Mouse (Mus musculus): Measurements from ENCODE around the gene Pawr. TPM values are rescaled to one million over a fixed set of nuclear protein-coding genes. Genes with fewer than 3 reads are reported as not detected.

Gene Pawr
- polyA plus RNA-seq, 1 experiment from 2014 or later: 14.4 TPM

GRCm38 (mm10) chr10:108405076-108405475 lies 73.2 kb downstream of the Pawr start:
- H3K9ac ChIP-seq (ENCODE audit: low read length): no peak overlapping the region
- H3K4me2 ChIP-seq (ENCODE audit: low read depth, low read length): 0 out of 2 replicates have a peak overlapping the region, but pooled peaks have one; percentile 3
- no peaks in the 10 kb centered on the region for H3K27me3 ChIP-seq (ENCODE audit: control insufficient read depth, insufficient read depth, low read depth, low read length)
- H3K36me3 ChIP-seq (ENCODE audit: control insufficient read depth, insufficient read depth, low read length): no peaks in the 10 kb centered on the region
- peak overlapping the region; percentile 74 for H3K27ac ChIP-seq (ENCODE audit: low read length)
- 44% methylated on average over 8 of the region's 8 CpGs for WGBS
- no peak overlapping the region for H3K4me3 ChIP-seq (ENCODE audit: low read length)
- H3K9me3 ChIP-seq (ENCODE audit: control insufficient read depth, low read length): no peaks in the 10 kb centered on the region
- ATAC-seq (ENCODE audit: low read depth): no peak
- peaks cover 23% of the 10 kb centered on the region for H3K4me1 ChIP-seq (replicated peaks; ENCODE audit: control insufficient read depth, insufficient read depth, low read length)

- Histone ChIP-seq H3K9ac (ENCODE audit: low read length) (peak overlapping the region; percentile 35; the same call in 1 of the 2 replicates), H3K4me3 (ENCODE audit: low read length) (peak overlapping the region; percentile 12; the same call in 1 of the 2 replicates), H3K4me2 (ENCODE audit: low read depth, low read length) (peak overlapping the region; percentile 43), H3K9me3 (ENCODE audit: control insufficient read depth, low read length) (no peaks in the 10 kb centered on the region), H3K4me1 (replicated peaks; ENCODE audit: control insufficient read depth, insufficient read depth, low read length) (peaks cover 26% of the 10 kb centered on the region), H3K36me3 (ENCODE audit: control insufficient read depth, insufficient read depth, low read length) (no peaks in the 10 kb centered on the region), H3K27me3 (ENCODE audit: control insufficient read depth, insufficient read depth, low read depth, low read length) (no peaks in the 10 kb centered on the region), H3K27ac (ENCODE audit: low read length) (peak overlapping the region; percentile 94)
- ATAC-seq (ENCODE audit: low read depth): no peak
- WGBS: 26% methylated on average over 7 of the region's 7 CpGs
Measured at GRCm38 (mm10) chr10:108405931-108406330, 74.0 kb downstream of the Pawr start.

GRCm38 (mm10) chr10:108406798-108407754 lies 75.2 kb downstream of the Pawr start:
- ATAC-seq (ENCODE audit: low read depth): peak; percentile 45; the same call in 1 of the 2 replicates
- Histone ChIP-seq H3K4me1 (replicated peaks; ENCODE audit: control insufficient read depth, insufficient read depth, low read length) (peaks cover 26% of the 10 kb centered on the region), H3K27me3 (ENCODE audit: control insufficient read depth, insufficient read depth, low read depth, low read length) (no peaks in the 10 kb centered on the region), H3K4me2 (ENCODE audit: low read depth, low read length) (0 out of 2 replicates have a peak overlapping the region, but pooled peaks have one; percentile 1), H3K4me3 (ENCODE audit: low read length) (no peak overlapping the region), H3K27ac (ENCODE audit: low read length) (peak overlapping the region; percentile 94), H3K9ac (ENCODE audit: low read length) (no peak overlapping the region), H3K9me3 (ENCODE audit: control insufficient read depth, low read length) (no peaks in the 10 kb centered on the region), H3K36me3 (ENCODE audit: control insufficient read depth, insufficient read depth, low read length) (no peaks in the 10 kb centered on the region)
- 56% methylated on average over 12 of the region's 12 CpGs for WGBS

GRCm38 (mm10) chr10:108408025-108408424 lies 76.1 kb downstream of the Pawr start:
- no peak overlapping the region for H3K9ac ChIP-seq (ENCODE audit: low read length)
- WGBS: 41% methylated on average over 5 of the region's 5 CpGs
- no peaks in the 10 kb centered on the region for H3K9me3 ChIP-seq (ENCODE audit: control insufficient read depth, low read length)
- no peak overlapping the region for H3K4me3 ChIP-seq (ENCODE audit: low read length)
- H3K27ac ChIP-seq (ENCODE audit: low read length): peak overlapping the region; percentile 92
- no peaks in the 10 kb centered on the region for H3K27me3 ChIP-seq (ENCODE audit: control insufficient read depth, insufficient read depth, low read depth, low read length)
- peak overlapping the region; percentile 5; the same call in 1 of the 2 replicates for H3K4me2 ChIP-seq (ENCODE audit: low read depth, low read length)
- peak; percentile 66 for ATAC-seq (ENCODE audit: low read depth)
- peaks cover 26% of the 10 kb centered on the region for H3K4me1 ChIP-seq (replicated peaks; ENCODE audit: control insufficient read depth, insufficient read depth, low read length)
- 0 out of 2 replicates have a peak, but pooled peaks cover 2% of the 10 kb centered on the region for H3K36me3 ChIP-seq (ENCODE audit: control insufficient read depth, insufficient read depth, low read length)

- Histone ChIP-seq H3K27ac (ENCODE audit: low read length) (peak overlapping the region; percentile 92), H3K27me3 (ENCODE audit: control insufficient read depth, insufficient read depth, low read depth, low read length) (no peaks in the 10 kb centered on the region), H3K36me3 (ENCODE audit: control insufficient read depth, insufficient read depth, low read length) (0 out of 2 replicates have a peak, but pooled peaks cover 2% of the 10 kb centered on the region), H3K4me2 (ENCODE audit: low read depth, low read length) (no peak overlapping the region; the same call in 1 of the 2 replicates), H3K9me3 (ENCODE audit: control insufficient read depth, low read length) (no peaks in the 10 kb centered on the region), H3K9ac (ENCODE audit: low read length) (no peak overlapping the region), H3K4me3 (ENCODE audit: low read length) (no peak overlapping the region), H3K4me1 (replicated peaks; ENCODE audit: control insufficient read depth, insufficient read depth, low read length) (peaks cover 26% of the 10 kb centered on the region)
- ATAC-seq (ENCODE audit: low read depth): peak; percentile 16
- WGBS: 54% methylated on average over 6 of the region's 6 CpGs
Measured at GRCm38 (mm10) chr10:108408437-108408836, 76.5 kb downstream of the Pawr start.

- H3K9me3 ChIP-seq (ENCODE audit: control insufficient read depth, low read length): no peaks in the 10 kb centered on the region
- H3K4me1 ChIP-seq (replicated peaks; ENCODE audit: control insufficient read depth, insufficient read depth, low read length): peaks cover 21% of the 10 kb centered on the region
- no peak overlapping the region for H3K4me3 ChIP-seq (ENCODE audit: low read length)
- no peaks in the 10 kb centered on the region for H3K27me3 ChIP-seq (ENCODE audit: control insufficient read depth, insufficient read depth, low read depth, low read length)
- ATAC-seq (ENCODE audit: low read depth): no peak
- H3K4me2 ChIP-seq (ENCODE audit: low read depth, low read length): peak overlapping the region; percentile 21
- no peak overlapping the region for H3K9ac ChIP-seq (ENCODE audit: low read length)
- 44% methylated on average over 6 of the region's 6 CpGs for WGBS
- H3K36me3 ChIP-seq (ENCODE audit: control insufficient read depth, insufficient read depth, low read length): 0 out of 2 replicates have a peak, but pooled peaks cover 2% of the 10 kb centered on the region
- peak overlapping the region; percentile 92 for H3K27ac ChIP-seq (ENCODE audit: low read length)
Measured at GRCm38 (mm10) chr10:108408986-108409385, 77.1 kb downstream of the Pawr start.

- H3K4me3 ChIP-seq (ENCODE audit: low read length): no peak overlapping the region
- peak; percentile 81 for ATAC-seq (ENCODE audit: low read depth)
- H3K4me1 ChIP-seq (replicated peaks; ENCODE audit: control insufficient read depth, insufficient read depth, low read length): peaks cover 16% of the 10 kb centered on the region
- no peak overlapping the region for H3K9ac ChIP-seq (ENCODE audit: low read length)
- 40% methylated on average over 6 of the region's 6 CpGs for WGBS
- H3K9me3 ChIP-seq (ENCODE audit: control insufficient read depth, low read length): no peaks in the 10 kb centered on the region
- H3K36me3 ChIP-seq (ENCODE audit: control insufficient read depth, insufficient read depth, low read length): 0 out of 2 replicates have a peak, but pooled peaks cover 2% of the 10 kb centered on the region
- peak overlapping the region; percentile 92 for H3K27ac ChIP-seq (ENCODE audit: low read length)
- no peaks in the 10 kb centered on the region for H3K27me3 ChIP-seq (ENCODE audit: control insufficient read depth, insufficient read depth, low read depth, low read length)
- H3K4me2 ChIP-seq (ENCODE audit: low read depth, low read length): 0 out of 2 replicates have a peak overlapping the region, but pooled peaks have one; percentile 21
Measured at GRCm38 (mm10) chr10:108409529-108409928, 77.6 kb downstream of the Pawr start.

- ATAC-seq (ENCODE audit: low read depth): no peak
- no peaks in the 10 kb centered on the region for H3K27me3 ChIP-seq (ENCODE audit: control insufficient read depth, insufficient read depth, low read depth, low read length)
- H3K9ac ChIP-seq (ENCODE audit: low read length): no peak overlapping the region
- H3K4me1 ChIP-seq (replicated peaks; ENCODE audit: control insufficient read depth, insufficient read depth, low read length): peaks cover 3% of the 10 kb centered on the region; the same call in 1 of the 2 replicates
- H3K36me3 ChIP-seq (ENCODE audit: control insufficient read depth, insufficient read depth, low read length): 0 out of 2 replicates have a peak, but pooled peaks cover 4% of the 10 kb centered on the region
- H3K9me3 ChIP-seq (ENCODE audit: control insufficient read depth, low read length): no peaks in the 10 kb centered on the region
- 69% methylated on average over 14 of the region's 14 CpGs for WGBS
- no peak overlapping the region for H3K27ac ChIP-seq (ENCODE audit: low read length)
- no peak overlapping the region for H3K4me2 ChIP-seq (ENCODE audit: low read depth, low read length)
- H3K4me3 ChIP-seq (ENCODE audit: low read length): no peak overlapping the region
Measured at GRCm38 (mm10) chr10:108414936-108415635, 83.2 kb downstream of the Pawr start.
